In the genomic region with DNA sequence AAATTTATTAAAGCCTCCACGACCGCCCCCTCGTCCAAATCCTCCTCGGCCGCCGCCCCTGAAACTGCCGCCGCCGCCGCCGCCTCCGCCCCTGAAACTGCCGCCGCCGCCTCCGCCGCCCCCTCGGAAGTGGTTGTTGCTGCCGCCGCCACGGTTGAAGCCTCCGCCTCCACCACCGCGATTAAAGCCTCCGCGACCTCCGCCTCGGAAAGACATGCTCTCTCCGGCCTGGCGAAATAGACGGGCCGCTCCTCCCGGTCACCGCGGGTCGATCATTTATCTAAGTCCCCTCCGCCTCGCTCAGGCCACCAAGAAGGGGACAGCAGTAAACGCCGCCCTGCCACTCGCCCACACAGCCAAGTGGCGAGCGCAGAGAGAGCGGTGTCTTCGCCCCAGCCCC, we compare ENCODE assay signal across 8 mouse cellular contexts. TPM values are rescaled to one million over a fixed set of nuclear protein-coding genes. Genes with fewer than 3 reads are reported as not detected.
DNase-seq lines count a peak whose midpoint lies in the region; ATAC-seq and TF ChIP-seq lines count a peak whose summit lies in the region.

No protein-coding gene starts in this region.

- under 1% methylated on average over 44 of the region's 45 CpGs for WGBS in heart, embryonic 15.5 days
- 0% methylated on average over 42 of the region's 45 CpGs for WGBS in forebrain, embryonic 13.5 days
- 1% methylated on average over 44 of the region's 45 CpGs for WGBS in limb, embryonic 10.5 days

- H3K4me3 ChIP-seq in heart, embryonic 15.5 days: peak overlapping the region; percentile 91
- H3K4me3 ChIP-seq in G1E (ENCODE audit: low read depth, low read length): peak overlapping the region; percentile 99
- H3K4me3 ChIP-seq in forebrain, embryonic 13.5 days: peak overlapping the region; percentile 96
- H3K4me3 ChIP-seq in limb, embryonic 10.5 days: peak overlapping the region; percentile 97

- H3K4me2 ChIP-seq in heart, embryonic 15.5 days: peak overlapping the region; percentile 75
- peak overlapping the region; percentile 77 for H3K4me2 ChIP-seq in forebrain, embryonic 13.5 days

- no peak; the same call in 1 of the 2 replicates for ATAC-seq in heart, embryonic 15.5 days (replicated peaks; ENCODE audit: insufficient number of reproducible peaks, insufficient read depth, low FRiP score, low read depth)
- ATAC-seq in G1E (ENCODE audit: extremely low read depth, insufficient number of reproducible peaks, low FRiP score, poor library complexity, severe bottlenecking): no peak
- ATAC-seq in forebrain, embryonic 13.5 days: no peak

- H3K27me3 ChIP-seq in heart, embryonic 15.5 days: no peaks in the 10 kb centered on the region; the same call in 1 of the 2 replicates
- H3K27me3 ChIP-seq in G1E (ENCODE audit: insufficient read depth, low read length): peaks cover 10% of the 10 kb centered on the region; the same call in 1 of the 2 replicates
- 0 out of 2 replicates have a peak, but pooled peaks cover 5% of the 10 kb centered on the region for H3K27me3 ChIP-seq in forebrain, embryonic 13.5 days
- H3K27me3 ChIP-seq in limb, embryonic 10.5 days (ENCODE audit: low read depth, poor library complexity, severe bottlenecking): no peaks in the 10 kb centered on the region

- H3K36me3 ChIP-seq in heart, embryonic 15.5 days: peaks cover 7% of the 10 kb centered on the region
- peaks cover 39% of the 10 kb centered on the region for H3K36me3 ChIP-seq in G1E (replicated peaks)
- peaks cover 27% of the 10 kb centered on the region; the same call in 1 of the 2 replicates for H3K36me3 ChIP-seq in forebrain, embryonic 13.5 days (ENCODE audit: poor library complexity, severe bottlenecking)
- peaks cover 39% of the 10 kb centered on the region for H3K36me3 ChIP-seq in limb, embryonic 10.5 days

- H3K9me3 ChIP-seq in heart, embryonic 15.5 days (replicated peaks): no peaks in the 10 kb centered on the region
- no peaks in the 10 kb centered on the region for H3K9me3 ChIP-seq in G1E (replicated peaks)
- H3K9me3 ChIP-seq in forebrain, embryonic 13.5 days (replicated peaks): no peaks in the 10 kb centered on the region
- no peaks in the 10 kb centered on the region for H3K9me3 ChIP-seq in limb, embryonic 10.5 days (replicated peaks)

- no peak for DNase-seq in heart, adult 9 months (ENCODE audit: low spot score in 2 of 2)
- DNase-seq in G1E (ENCODE audit: low spot score): peak; percentile 23
- DNase-seq in limb, embryonic 10.5 days (ENCODE audit: low spot score): no peak
- peak; percentile 17 for DNase-seq in mesoderm, embryonic 11.5 days (ENCODE audit: low read depth, low spot score)
- peak; percentile 61 for DNase-seq in thymus, postnatal 25 days
- DNase-seq in cerebellum, postnatal 14 days: no peak

- no peak for TF ChIP-seq CTCF in G1E (IDR thresholded peaks at IDR 0.05; ENCODE audit: low read depth, low read length)

- H3K4me1 ChIP-seq in heart, embryonic 15.5 days (replicated peaks): peaks cover 16% of the 10 kb centered on the region
- peaks cover 31% of the 10 kb centered on the region for H3K4me1 ChIP-seq in G1E (ENCODE audit: insufficient read depth, low read depth, low read length)
- H3K4me1 ChIP-seq in forebrain, embryonic 13.5 days: peaks cover 18% of the 10 kb centered on the region
- peaks cover 18% of the 10 kb centered on the region for H3K4me1 ChIP-seq in limb, embryonic 10.5 days

- H3K27ac ChIP-seq in heart, embryonic 15.5 days: peak overlapping the region; percentile 87
- peak overlapping the region; percentile 88 for H3K27ac ChIP-seq in forebrain, embryonic 13.5 days
- H3K27ac ChIP-seq in limb, embryonic 10.5 days: peak overlapping the region; percentile 95

- H3K9ac ChIP-seq in heart, embryonic 15.5 days: peak overlapping the region; percentile 82
- peak overlapping the region; percentile 80 for H3K9ac ChIP-seq in forebrain, embryonic 13.5 days

RNA-seq across cellular contexts. Expression of gene Gar1, which starts 0.6 kb away (rescaled TPM):
- polyA plus RNA-seq in heart, embryonic 15.5 days (2015; fragmentation: Nextera tagmentation; extraction: Ambion mirVana): 37.0 and 42.1 TPM in 2 replicates
- 87.1 and 91.2 TPM in 2 replicates for total RNA-seq in G1E (2014; fragmentation: Nextera tagmentation)
- total RNA-seq in G1E (2017): 34.3 and 42.5 TPM in 2 replicates
- polyA plus RNA-seq in G1E (2012): 141 and 148 TPM in 2 replicates
- polyA plus RNA-seq in forebrain, embryonic 13.5 days (2015; fragmentation: Nextera tagmentation; extraction: Ambion mirVana): 63.1 and 65.7 TPM in 2 replicates
- polyA plus RNA-seq in limb, embryonic 10.5 days (2016; fragmentation: Nextera tagmentation; extraction: Ambion mirVana): 114 and 145 TPM in 2 replicates

RNA-seq across cellular contexts. Expression of gene Cfi, which starts 5.1 kb away (rescaled TPM):
- polyA plus RNA-seq in heart, embryonic 15.5 days (2015; fragmentation: Nextera tagmentation; extraction: Ambion mirVana): 2.2 and 3.7 TPM in 2 replicates
- total RNA-seq in G1E (2014; fragmentation: Nextera tagmentation): not detected in 2 replicates
- total RNA-seq in G1E (2017): not detected in 2 replicates
- not detected in 2 replicates for polyA plus RNA-seq in G1E (2012)
- 0.30 and 0.31 TPM in 2 replicates for polyA plus RNA-seq in forebrain, embryonic 13.5 days (2015; fragmentation: Nextera tagmentation; extraction: Ambion mirVana)
- polyA plus RNA-seq in limb, embryonic 10.5 days (2016; fragmentation: Nextera tagmentation; extraction: Ambion mirVana): 0.08 TPM in 1 of 2 replicates, not detected in the other

RNA-seq across cellular contexts. Expression of gene Rrh, which starts 8.2 kb away (rescaled TPM):
- not detected in 2 replicates for polyA plus RNA-seq in heart, embryonic 15.5 days (2015; fragmentation: Nextera tagmentation; extraction: Ambion mirVana)
- total RNA-seq in G1E (2014; fragmentation: Nextera tagmentation) (0.53 and 0.83 TPM in 2 replicates), G1E (2017) (1.0 and 1.1 TPM in 2 replicates)
- not detected in 2 replicates for polyA plus RNA-seq in G1E (2012)
- polyA plus RNA-seq in forebrain, embryonic 13.5 days (2015; fragmentation: Nextera tagmentation; extraction: Ambion mirVana): 0.34 and 0.46 TPM in 2 replicates
- not detected in 2 replicates for polyA plus RNA-seq in limb, embryonic 10.5 days (2016; fragmentation: Nextera tagmentation; extraction: Ambion mirVana)

RNA-seq across cellular contexts. Expression of gene Lrit3, which starts 26.8 kb away (rescaled TPM):
- polyA plus RNA-seq in heart, embryonic 15.5 days (2015; fragmentation: Nextera tagmentation; extraction: Ambion mirVana): not detected in 2 replicates
- total RNA-seq in G1E (2014; fragmentation: Nextera tagmentation) (not detected in 2 replicates), G1E (2017) (0.06 and 0.11 TPM in 2 replicates)
- not detected in 2 replicates for polyA plus RNA-seq in G1E (2012)
- not detected in 2 replicates for polyA plus RNA-seq in forebrain, embryonic 13.5 days (2015; fragmentation: Nextera tagmentation; extraction: Ambion mirVana)
- polyA plus RNA-seq in limb, embryonic 10.5 days (2016; fragmentation: Nextera tagmentation; extraction: Ambion mirVana): not detected in 2 replicates

RNA-seq across cellular contexts. Expression of gene Pla2g12a, which starts 47.8 kb away (rescaled TPM):
- polyA plus RNA-seq in heart, embryonic 15.5 days (2015; fragmentation: Nextera tagmentation; extraction: Ambion mirVana): 53.2 and 58.0 TPM in 2 replicates
- 40.8 and 45.9 TPM in 2 replicates for total RNA-seq in G1E (2014; fragmentation: Nextera tagmentation)
- 77.4 and 97.4 TPM in 2 replicates for total RNA-seq in G1E (2017)
- 145 and 196 TPM in 2 replicates for polyA plus RNA-seq in G1E (2012)
- 29.5 and 31.3 TPM in 2 replicates for polyA plus RNA-seq in forebrain, embryonic 13.5 days (2015; fragmentation: Nextera tagmentation; extraction: Ambion mirVana)
- 22.5 and 27.1 TPM in 2 replicates for polyA plus RNA-seq in limb, embryonic 10.5 days (2016; fragmentation: Nextera tagmentation; extraction: Ambion mirVana)

Comparison
In these comparisons a context has a peak if more than half of its experiments do, and no peak if none do; other contexts are left out.
1. DNase-seq: peak in G1E (single experiment), mesoderm, embryonic 11.5 days (single experiment) and thymus, postnatal 25 days (single experiment); none in heart, adult 9 months (0 of 2), limb, embryonic 10.5 days (single experiment) and cerebellum, postnatal 14 days (0 of 2).
2. Peak in every context shown above with its lines, with median percentiles within 50 percentile points of each other: H3K27ac ChIP-seq and H3K4me3 ChIP-seq.